Mouse (Mus musculus): ENCODE results near the gene Ccl7. TPM values are rescaled to one million over a fixed set of nuclear protein-coding genes. Genes with fewer than 3 reads are reported as not detected.

The Ccl7 gene
- total and polyA plus RNA-seq, 3 experiments: 0.68 to 1.7 (median 1.4) TPM

GRCm38 (mm10) chr11:82062226-82062625, 16.7 kb downstream of the Ccl7 start:
- Histone ChIP-seq H3K4me3 (no peak overlapping the region), H3K4me1 (ENCODE audit: control insufficient read depth, insufficient read depth, low read length) (peaks cover 3% of the 10 kb centered on the region; the same call in 1 of the 2 replicates), H3K9ac (ENCODE audit: low read depth, low read length) (no peak overlapping the region), H3K36me3 (ENCODE audit: control insufficient read depth, insufficient read depth, low read length) (no peaks in the 10 kb centered on the region), H3K27me3 (ENCODE audit: control insufficient read depth, insufficient read depth, low read length) (no peaks in the 10 kb centered on the region), H3K27ac (peak overlapping the region; percentile 23; the same call in 1 of the 2 replicates), H3K79me2 (replicated peaks; ENCODE audit: control insufficient read depth, insufficient read depth, low read length) (no peaks in the 10 kb centered on the region)
- whole genome bisulfite sequencing: 69% methylated on average over 3 of the region's 3 CpGs
- intact Hi-C loops (cut with DNase I): no loop called here
- no peak for DNase-seq
- TF ChIP-seq POLR2A (IDR thresholded peaks at IDR 0.05; ENCODE audit: insufficient read depth, low read depth, low read length): peak; percentile 28; the same call in 1 of the 2 replicates
- no peak for TF ChIP-seq EP300 (IDR thresholded peaks at IDR 0.05; ENCODE audit: insufficient read depth, low read depth, low read length)

GRCm38 (mm10) chr11:82063454-82063853, 17.9 kb downstream of the Ccl7 start:
- no peak overlapping the region for H3K4me3 ChIP-seq
- no peak for TF ChIP-seq CTCF (IDR thresholded peaks at IDR 0.05)
- TF ChIP-seq EP300 (IDR thresholded peaks at IDR 0.05; ENCODE audit: insufficient read depth, low read depth, low read length): no peak

GRCm38 (mm10) chr11:82066953-82067571, 21.6 kb downstream of the Ccl7 start:
- DNase-seq: no peak
- no peak overlapping the region for H3K9ac ChIP-seq (ENCODE audit: low read depth, low read length)
- TF ChIP-seq POLR2A (IDR thresholded peaks at IDR 0.05; ENCODE audit: insufficient read depth, low read depth, low read length): no peak
- no peak for TF ChIP-seq EP300 (IDR thresholded peaks at IDR 0.05; ENCODE audit: insufficient read depth, low read depth, low read length)
- TF ChIP-seq CTCF (IDR thresholded peaks at IDR 0.05): no peak
- H3K79me2 ChIP-seq (replicated peaks; ENCODE audit: control insufficient read depth, insufficient read depth, low read length): no peaks in the 10 kb centered on the region
- H3K27me3 ChIP-seq (ENCODE audit: control insufficient read depth, insufficient read depth, low read length): no peaks in the 10 kb centered on the region
- intact Hi-C loops (cut with DNase I): no loop called here
- H3K36me3 ChIP-seq (ENCODE audit: control insufficient read depth, insufficient read depth, low read length): no peaks in the 10 kb centered on the region
- H3K4me3 ChIP-seq: no peak overlapping the region
- H3K27ac ChIP-seq: no peak overlapping the region
- peaks cover 3% of the 10 kb centered on the region; the same call in 1 of the 2 replicates for H3K4me1 ChIP-seq (ENCODE audit: control insufficient read depth, insufficient read depth, low read length)
- WGBS: 75% methylated on average over 7 of the region's 7 CpGs

More at GRCm38 (mm10) chr11:82063454-82063853, 17.9 kb downstream of the Ccl7 start:
- Histone ChIP-seq H3K79me2 (replicated peaks; ENCODE audit: control insufficient read depth, insufficient read depth, low read length) (no peaks in the 10 kb centered on the region), H3K9ac (ENCODE audit: low read depth, low read length) (no peak overlapping the region), H3K36me3 (ENCODE audit: control insufficient read depth, insufficient read depth, low read length) (no peaks in the 10 kb centered on the region), H3K27ac (no peak overlapping the region), H3K4me1 (ENCODE audit: control insufficient read depth, insufficient read depth, low read length) (peaks cover 3% of the 10 kb centered on the region; the same call in 1 of the 2 replicates), H3K27me3 (ENCODE audit: control insufficient read depth, insufficient read depth, low read length) (no peaks in the 10 kb centered on the region)
- DNase-seq: no peak
- WGBS: 67% methylated on average over 2 of the region's 2 CpGs
- intact Hi-C loops (cut with DNase I): no loop called here

- intact Hi-C loops (cut with DNase I): no loop called here
- WGBS: 67% methylated on average over 3 of the region's 3 CpGs
- no peak for TF ChIP-seq CTCF (IDR thresholded peaks at IDR 0.05)
- DNase-seq: peak in 1 of 2 experiments; percentile 24
- H3K4me3 ChIP-seq: no peak overlapping the region
- H3K9ac ChIP-seq (ENCODE audit: low read depth, low read length): no peak overlapping the region
- H3K27ac ChIP-seq: no peak overlapping the region
- H3K4me1 ChIP-seq (ENCODE audit: control insufficient read depth, insufficient read depth, low read length): no peaks in the 10 kb centered on the region
- no peaks in the 10 kb centered on the region for H3K79me2 ChIP-seq (replicated peaks; ENCODE audit: control insufficient read depth, insufficient read depth, low read length)
- no peaks in the 10 kb centered on the region for H3K36me3 ChIP-seq (ENCODE audit: control insufficient read depth, insufficient read depth, low read length)
- no peaks in the 10 kb centered on the region for H3K27me3 ChIP-seq (ENCODE audit: control insufficient read depth, insufficient read depth, low read length)
Measured at GRCm38 (mm10) chr11:82071076-82071475, 25.6 kb downstream of the Ccl7 start.

GRCm38 (mm10) chr11:82072374-82072773, 26.9 kb downstream of the Ccl7 start:
- Histone ChIP-seq H3K27ac (no peak overlapping the region), H3K4me1 (ENCODE audit: control insufficient read depth, insufficient read depth, low read length) (no peaks in the 10 kb centered on the region), H3K27me3 (ENCODE audit: control insufficient read depth, insufficient read depth, low read length) (no peaks in the 10 kb centered on the region), H3K36me3 (ENCODE audit: control insufficient read depth, insufficient read depth, low read length) (no peaks in the 10 kb centered on the region), H3K4me3 (no peak overlapping the region), H3K9ac (ENCODE audit: low read depth, low read length) (no peak overlapping the region), H3K79me2 (replicated peaks; ENCODE audit: control insufficient read depth, insufficient read depth, low read length) (no peaks in the 10 kb centered on the region)
- WGBS: 86% methylated on average over 1 of the region's 1 CpGs
- no peak for DNase-seq
- TF ChIP-seq EP300 (IDR thresholded peaks at IDR 0.05; ENCODE audit: insufficient read depth, low read depth, low read length) (no peak), CTCF (IDR thresholded peaks at IDR 0.05) (peak; percentile 14; the same call in 1 of the 2 replicates), POLR2A (IDR thresholded peaks at IDR 0.05; ENCODE audit: insufficient read depth, low read depth, low read length) (no peak)
- intact Hi-C loops (cut with DNase I): no loop called here

GRCm38 (mm10) chr11:82072984-82073383, 27.5 kb downstream of the Ccl7 start:
- 47% methylated on average over 3 of the region's 3 CpGs for WGBS

More at GRCm38 (mm10) chr11:82072984-82073383, 27.5 kb downstream of the Ccl7 start:
- H3K36me3 ChIP-seq (ENCODE audit: control insufficient read depth, insufficient read depth, low read length): no peaks in the 10 kb centered on the region
- no peak overlapping the region for H3K9ac ChIP-seq (ENCODE audit: low read depth, low read length)
- DNase-seq: no peak
- no peaks in the 10 kb centered on the region for H3K4me1 ChIP-seq (ENCODE audit: control insufficient read depth, insufficient read depth, low read length)
- H3K4me3 ChIP-seq: no peak overlapping the region
- intact Hi-C loops (cut with DNase I): no loop called here
- H3K79me2 ChIP-seq (replicated peaks; ENCODE audit: control insufficient read depth, insufficient read depth, low read length): no peaks in the 10 kb centered on the region
- TF ChIP-seq CTCF (IDR thresholded peaks at IDR 0.05): no peak
- TF ChIP-seq EP300 (IDR thresholded peaks at IDR 0.05; ENCODE audit: insufficient read depth, low read depth, low read length): no peak
- TF ChIP-seq POLR2A (IDR thresholded peaks at IDR 0.05; ENCODE audit: insufficient read depth, low read depth, low read length): no peak
- H3K27me3 ChIP-seq (ENCODE audit: control insufficient read depth, insufficient read depth, low read length): no peaks in the 10 kb centered on the region
- no peak overlapping the region for H3K27ac ChIP-seq
